Comparison of ENCODE assay signal across 8 mouse cellular contexts in the genomic region with DNA sequence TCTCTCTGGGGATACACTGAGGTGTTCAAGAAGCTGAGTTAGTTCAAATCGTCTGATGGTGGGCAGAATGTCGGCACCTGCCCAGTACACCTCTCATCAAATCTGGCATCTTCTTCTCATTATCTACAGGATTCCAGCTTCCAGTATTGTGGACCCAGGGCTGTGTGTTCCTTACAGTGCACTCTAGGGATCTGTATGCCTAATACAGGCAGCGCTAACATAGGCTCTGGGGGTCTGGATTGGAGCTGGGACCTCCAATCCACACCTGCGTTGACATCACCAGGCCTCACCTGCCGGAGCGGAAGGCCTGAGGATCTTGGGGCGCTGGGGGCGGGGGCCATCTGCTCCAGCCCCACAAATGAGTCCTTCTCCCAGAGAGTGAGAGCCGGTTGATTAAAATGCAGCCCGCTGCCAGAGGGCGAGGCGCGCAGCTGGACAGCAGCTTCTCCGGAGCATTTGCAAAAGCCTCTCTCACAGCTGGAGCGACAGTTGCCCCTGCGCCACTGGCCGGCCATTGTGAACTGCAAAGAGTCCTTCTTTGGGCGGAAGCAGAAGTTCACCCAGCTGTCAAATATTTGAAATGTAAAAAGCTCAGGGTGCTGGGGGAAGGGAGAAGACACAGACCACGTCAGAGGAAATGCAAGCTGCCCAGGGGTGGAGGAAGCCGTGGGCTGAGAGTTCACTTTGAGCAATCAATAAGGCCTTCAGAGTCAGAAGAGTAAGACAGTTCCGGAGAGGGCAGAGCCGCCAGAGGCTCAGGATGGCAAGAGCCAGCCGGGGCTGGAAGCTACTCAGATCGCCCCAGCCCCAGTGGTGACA.
DNase-seq lines count a peak whose midpoint lies in the region; ATAC-seq and TF ChIP-seq lines count a peak whose summit lies in the region.

No protein-coding gene starts in this region.

- H3K27ac ChIP-seq in heart, embryonic 15.5 days: no peak overlapping the region
- H3K27ac ChIP-seq in kidney, postnatal 0 days: no peak overlapping the region

- peak overlapping the region; percentile 26; the same call in 1 of the 2 replicates for H3K9ac ChIP-seq in heart, embryonic 15.5 days
- no peak overlapping the region for H3K9ac ChIP-seq in kidney, postnatal 0 days (ENCODE audit: low read depth, low read length)

- no peaks in the 10 kb centered on the region for H3K36me3 ChIP-seq in heart, embryonic 15.5 days
- no peaks in the 10 kb centered on the region for H3K36me3 ChIP-seq in kidney, postnatal 0 days (ENCODE audit: insufficient read depth, low read length)

- H3K27me3 ChIP-seq in heart, embryonic 15.5 days: 0 out of 2 replicates have a peak, but pooled peaks cover 11% of the 10 kb centered on the region
- no peaks in the 10 kb centered on the region for H3K27me3 ChIP-seq in kidney, postnatal 0 days (ENCODE audit: insufficient read depth, low read length)

- no peak for TF ChIP-seq CTCF in kidney, postnatal 0 days (IDR thresholded peaks at IDR 0.05; ENCODE audit: low read depth)

- peak overlapping the region; percentile 22 for H3K4me3 ChIP-seq in heart, embryonic 15.5 days
- H3K4me3 ChIP-seq in kidney, postnatal 0 days (replicated peaks; ENCODE audit: low read depth, low read length): peak overlapping the region; percentile 16; the same call in 1 of the 2 replicates

- H3K4me1 ChIP-seq in heart, embryonic 15.5 days (replicated peaks): peaks cover 7% of the 10 kb centered on the region
- H3K4me1 ChIP-seq in kidney, postnatal 0 days (replicated peaks; ENCODE audit: insufficient read depth, low read length): no peaks in the 10 kb centered on the region; the same call in 1 of the 2 replicates

- H3K4me2 ChIP-seq in heart, embryonic 15.5 days: peak overlapping the region; percentile 49
- peak overlapping the region; percentile 50 for H3K4me2 ChIP-seq in kidney, postnatal 0 days (ENCODE audit: low read length)

- WGBS in heart, embryonic 15.5 days: 8% methylated on average over 24 of the region's 24 CpGs
- 11% methylated on average over 24 of the region's 24 CpGs for WGBS in kidney, postnatal 0 days

- ATAC-seq in frontal cortex, adult (ENCODE audit: low TSS enrichment): 0 out of 2 replicates have a peak, but pooled peaks have one; percentile 31
- no peak for ATAC-seq in heart, embryonic 15.5 days (replicated peaks; ENCODE audit: insufficient number of reproducible peaks, insufficient read depth, low FRiP score, low read depth)
- no peak for ATAC-seq in kidney, postnatal 0 days (replicated peaks; ENCODE audit: low FRiP score, low read depth)

- no peaks in the 10 kb centered on the region for H3K9me3 ChIP-seq in heart, embryonic 15.5 days (replicated peaks)
- H3K9me3 ChIP-seq in kidney, postnatal 0 days (replicated peaks; ENCODE audit: low read length): no peaks in the 10 kb centered on the region

- DNase-seq in frontal cortex, adult 2 months (ENCODE audit: extremely low spot score in 1 of 2, low spot score in 1 of 2): no peak
- DNase-seq in embryo, embryonic 10 days (ENCODE audit: low spot score): peak; percentile 58
- DNase-seq in kidney, postnatal 0 days (ENCODE audit: low spot score): peak; percentile 60
- DNase-seq in lung, postnatal 25 days (ENCODE audit: low spot score): peak; percentile 51
- DNase-seq in spleen, adult 12 weeks (ENCODE audit: low spot score): peak; percentile 37
- no peak for DNase-seq in ovary, postnatal 10 days (ENCODE audit: low spot score)

Comparison
In these comparisons a context has a peak if more than half of its experiments do, and no peak if none do; other contexts are left out.
1. DNase-seq: peak in embryo, embryonic 10 days (single experiment), kidney, postnatal 0 days (single experiment), lung, postnatal 25 days (single experiment) and spleen, adult 12 weeks (single experiment); none in frontal cortex, adult 2 months (0 of 2) and ovary, postnatal 10 days (single experiment).